Mouse (Mus musculus): ENCODE data around the gene a. TPM values are rescaled to one million over a fixed set of nuclear protein-coding genes. Genes with fewer than 3 reads are reported as not detected.
A peak's percentile ranks its signal among the peaks of the same experiment; 100 is the strongest.

The a gene
- total and polyA plus RNA-seq, 3 experiments: 0.44 TPM; not detected in 2

DNA sequence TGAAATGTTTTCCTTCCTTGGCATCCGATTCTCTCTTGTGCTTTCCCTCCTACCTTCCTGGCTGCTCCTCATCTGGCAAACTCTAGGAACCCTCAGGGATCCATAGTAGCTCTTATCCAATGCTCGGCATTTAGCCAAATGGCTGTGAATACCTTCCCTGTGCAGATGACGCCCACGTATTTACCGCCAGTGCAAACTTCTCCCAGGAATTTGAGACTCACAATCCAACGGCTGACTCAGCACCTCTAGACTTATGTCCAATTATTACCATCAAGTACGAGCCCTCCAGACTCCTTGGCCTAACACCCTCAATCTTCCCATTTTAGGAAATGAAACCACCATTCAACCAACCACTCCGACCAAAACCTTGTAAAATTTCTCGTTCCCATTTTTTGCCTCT is 279.8 kb downstream of the a start:
- H3K36me3 ChIP-seq (replicated peaks): peaks cover 66% of the 10 kb centered on the region
- no peaks in the 10 kb centered on the region for H3K27me3 ChIP-seq (ENCODE audit: insufficient read depth, low read length)
- H3K4me3 ChIP-seq (ENCODE audit: low read depth, low read length): no peak overlapping the region
- DNase-seq (ENCODE audit: low spot score): no peak
- ATAC-seq (ENCODE audit: extremely low read depth, insufficient number of reproducible peaks, low FRiP score, poor library complexity, severe bottlenecking): no peak
- TF ChIP-seq CTCF (IDR thresholded peaks at IDR 0.05; ENCODE audit: low read depth, low read length) (no peak), TAL1 (conservative IDR thresholded peaks at IDR 0.05; ENCODE audit: low read depth, low read length) (no peak), GATA1 (IDR thresholded peaks at IDR 0.05; ENCODE audit: borderline replicate concordance, low read length) (no peak), POLR2AphosphoS5 (IDR thresholded peaks at IDR 0.05; ENCODE audit: insufficient replicate concordance, low read depth, low read length) (no peak), GATA2 (IDR thresholded peaks at IDR 0.05; ENCODE audit: borderline replicate concordance, low read depth, low read length) (no peak)
- no peaks in the 10 kb centered on the region for H3K9me3 ChIP-seq (replicated peaks)
- H3K4me1 ChIP-seq (ENCODE audit: insufficient read depth, low read depth, low read length): peaks cover 47% of the 10 kb centered on the region

- Histone ChIP-seq H3K4me3 (ENCODE audit: low read depth, low read length) (peak overlapping the region; percentile 25; the same call in 1 of the 2 replicates), H3K4me1 (ENCODE audit: insufficient read depth, low read depth, low read length) (peaks cover 47% of the 10 kb centered on the region), H3K27me3 (ENCODE audit: insufficient read depth, low read length) (no peaks in the 10 kb centered on the region), H3K9me3 (replicated peaks) (no peaks in the 10 kb centered on the region), H3K36me3 (replicated peaks) (peaks cover 51% of the 10 kb centered on the region)
- TF ChIP-seq GATA2 (IDR thresholded peaks at IDR 0.05; ENCODE audit: borderline replicate concordance, low read depth, low read length) (no peak), TAL1 (conservative IDR thresholded peaks at IDR 0.05; ENCODE audit: low read depth, low read length) (no peak), CTCF (IDR thresholded peaks at IDR 0.05; ENCODE audit: low read depth, low read length) (no peak), POLR2AphosphoS5 (IDR thresholded peaks at IDR 0.05; ENCODE audit: insufficient replicate concordance, low read depth, low read length) (no peak), GATA1 (IDR thresholded peaks at IDR 0.05; ENCODE audit: borderline replicate concordance, low read length) (no peak)
- ATAC-seq (ENCODE audit: extremely low read depth, insufficient number of reproducible peaks, low FRiP score, poor library complexity, severe bottlenecking) (no peak), DNase-seq (ENCODE audit: low spot score) (no peak)
These were observed 281.3 kb downstream of the a start for GRCm38 (mm10) chr2:155072353-155073145.

GRCm38 (mm10) chr2:155073347-155073746 is 282.1 kb downstream of the a start:
- peak overlapping the region; percentile 80 for H3K4me3 ChIP-seq (ENCODE audit: low read depth, low read length)
- TF ChIP-seq TAL1 (conservative IDR thresholded peaks at IDR 0.05; ENCODE audit: low read depth, low read length) (no peak), CTCF (IDR thresholded peaks at IDR 0.05; ENCODE audit: low read depth, low read length) (no peak), POLR2AphosphoS5 (IDR thresholded peaks at IDR 0.05; ENCODE audit: insufficient replicate concordance, low read depth, low read length) (no peak), GATA2 (IDR thresholded peaks at IDR 0.05; ENCODE audit: borderline replicate concordance, low read depth, low read length) (no peak), GATA1 (IDR thresholded peaks at IDR 0.05; ENCODE audit: borderline replicate concordance, low read length) (no peak)
- no peaks in the 10 kb centered on the region for H3K9me3 ChIP-seq (replicated peaks)
- ATAC-seq (ENCODE audit: extremely low read depth, insufficient number of reproducible peaks, low FRiP score, poor library complexity, severe bottlenecking): no peak
- DNase-seq (ENCODE audit: low spot score): no peak
- no peaks in the 10 kb centered on the region for H3K27me3 ChIP-seq (ENCODE audit: insufficient read depth, low read length)
- H3K4me1 ChIP-seq (ENCODE audit: insufficient read depth, low read depth, low read length): peaks cover 47% of the 10 kb centered on the region
- peaks cover 43% of the 10 kb centered on the region for H3K36me3 ChIP-seq (replicated peaks)

DNA sequence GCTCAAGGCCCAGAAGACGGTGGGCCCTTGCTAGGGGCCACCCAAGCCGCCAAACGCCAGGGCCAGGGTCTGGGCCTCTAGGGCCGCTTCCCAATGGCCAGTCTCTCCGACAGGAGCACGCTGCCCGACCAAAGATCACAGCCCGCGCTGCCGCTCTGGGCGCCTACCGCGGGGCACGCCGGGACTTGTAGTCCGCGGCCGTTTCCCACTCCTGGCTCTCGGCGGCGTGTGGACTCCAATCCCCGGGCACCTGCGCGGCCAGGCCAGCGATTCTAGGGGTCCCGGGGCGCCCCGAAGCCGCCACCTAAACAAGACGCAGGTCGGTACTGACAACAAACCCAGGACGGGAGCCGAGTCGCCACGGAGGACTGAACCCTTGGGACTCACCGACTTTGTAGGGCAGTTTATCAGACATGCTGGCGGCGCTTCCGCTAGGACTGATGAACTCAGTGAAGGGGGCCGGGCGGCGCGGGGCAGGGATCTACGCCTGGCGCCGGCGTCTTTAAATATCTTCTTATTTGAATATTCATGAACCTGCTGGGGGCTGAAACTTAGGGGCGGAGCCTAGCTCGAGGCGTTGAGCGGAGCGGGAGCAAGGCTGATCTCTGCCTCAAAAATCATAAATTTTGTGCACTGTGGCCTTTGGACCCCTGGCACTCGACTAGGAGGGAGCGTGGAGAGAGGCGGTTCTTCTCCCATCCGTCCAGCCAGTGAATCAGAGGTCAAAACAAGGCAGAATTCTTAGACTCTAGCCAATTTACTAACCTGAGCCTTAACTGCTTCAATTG is 283.0 kb downstream of the a start, which contains the start of gene Ahcy:
Gene Ahcy, minus strand, starts transcription at position 520 of the 788 bp plus-strand sequence.
- DNase-seq (ENCODE audit: low spot score) (peak; percentile 81), ATAC-seq (ENCODE audit: extremely low read depth, insufficient number of reproducible peaks, low FRiP score, poor library complexity, severe bottlenecking) (peak; percentile 84)
- H3K36me3 ChIP-seq (replicated peaks): peaks cover 35% of the 10 kb centered on the region
- no peaks in the 10 kb centered on the region for H3K27me3 ChIP-seq (ENCODE audit: insufficient read depth, low read length)
- no peaks in the 10 kb centered on the region for H3K9me3 ChIP-seq (replicated peaks)
- peak within 1 kb of the TSS; percentile 80 for H3K4me3 ChIP-seq (ENCODE audit: low read depth, low read length)
- peaks cover 48% of the 10 kb centered on the region for H3K4me1 ChIP-seq (ENCODE audit: insufficient read depth, low read depth, low read length)
- TF ChIP-seq TAL1 (conservative IDR thresholded peaks at IDR 0.05; ENCODE audit: low read depth, low read length): no peak
- no peak for TF ChIP-seq GATA2 (IDR thresholded peaks at IDR 0.05; ENCODE audit: borderline replicate concordance, low read depth, low read length)
- TF ChIP-seq POLR2AphosphoS5 (IDR thresholded peaks at IDR 0.05; ENCODE audit: insufficient replicate concordance, low read depth, low read length): no peak
- TF ChIP-seq CTCF (IDR thresholded peaks at IDR 0.05; ENCODE audit: low read depth, low read length): no peak
- no peak for TF ChIP-seq GATA1 (IDR thresholded peaks at IDR 0.05; ENCODE audit: borderline replicate concordance, low read length)

GRCm38 (mm10) chr2:155074766-155075330 is 283.6 kb downstream of the a start:
- Histone ChIP-seq H3K4me3 (ENCODE audit: low read depth, low read length) (peak overlapping the region; percentile 80; the same call in 1 of the 2 replicates), H3K27me3 (ENCODE audit: insufficient read depth, low read length) (no peaks in the 10 kb centered on the region), H3K4me1 (ENCODE audit: insufficient read depth, low read depth, low read length) (peaks cover 50% of the 10 kb centered on the region), H3K9me3 (replicated peaks) (no peaks in the 10 kb centered on the region), H3K36me3 (replicated peaks) (peaks cover 30% of the 10 kb centered on the region)
- TF ChIP-seq CTCF (IDR thresholded peaks at IDR 0.05; ENCODE audit: low read depth, low read length) (no peak), TAL1 (conservative IDR thresholded peaks at IDR 0.05; ENCODE audit: low read depth, low read length) (no peak), POLR2AphosphoS5 (IDR thresholded peaks at IDR 0.05; ENCODE audit: insufficient replicate concordance, low read depth, low read length) (no peak), GATA2 (IDR thresholded peaks at IDR 0.05; ENCODE audit: borderline replicate concordance, low read depth, low read length) (no peak)
- ATAC-seq (ENCODE audit: extremely low read depth, insufficient number of reproducible peaks, low FRiP score, poor library complexity, severe bottlenecking) (no peak), DNase-seq (ENCODE audit: low spot score) (no peak)

Measured in G1E (cell line).